Mouse (Mus musculus) bone marrow, adult 2 months (tissue): ENCODE measurements around the gene 1810062G17Rik.

Source experiments
- CTCF ChIP-seq: fragments of 200-500 bp; IDR thresholded peaks from 2 replicates; pipeline ENCODE4 v1.5.1; 2011; ENCODE audit warnings: low read length, control low read depth; ENCODE audit not compliant: control insufficient read depth, insufficient read depth
- POLR2A ChIP-seq: fragments of 200-500 bp; IDR thresholded peaks from 2 replicates; pipeline ENCODE4 v1.6.1; 2011; ENCODE audit warnings: low read depth, mild to moderate bottlenecking, control low read depth, low read length, borderline replicate concordance; ENCODE audit not compliant: control insufficient read depth

- TF ChIP-seq POLR2A (no peak), CTCF (no peak)
Measured at GRCm38 (mm10) chr3:36449292-36450165, 26.2 kb upstream of the 1810062G17Rik start.
